ENCODE assay signal across 11 mouse cellular contexts in genomic region chr8:121263390-121263775, GRCm38 (mm10).
DNase-seq lines count a peak whose midpoint lies in the region; ATAC-seq lines count a peak whose summit lies in the region.
"Had no signal": no experiment of that assay in that cellular context is flagged by ENCODE, and none has a peak within 500 bp of the region (broad histone marks: within the 10 kb centered on the region; RNA-seq: fewer than 3 reads in every experiment).

No protein-coding gene starts in this region.

- no peak overlapping the region for H3K9ac ChIP-seq in embryonic facial prominence, embryonic 14.5 days (ENCODE audit: low read depth, low read length)
- peak overlapping the region; percentile 23; the same call in 1 of the 2 replicates for H3K9ac ChIP-seq in kidney, embryonic 14.5 days (ENCODE audit: low read depth, low read length)
- H3K9ac ChIP-seq in lung, embryonic 15.5 days = no peak overlapping the region
- H3K9ac ChIP-seq: neural tube, embryonic 15.5 days had no signal

- intact Hi-C loops in heart, postnatal 25 days (cut with DNase I) = no loop called here

- H3K27ac ChIP-seq in heart, embryonic 10.5 days = peak overlapping the region; percentile 83
- H3K27ac ChIP-seq in embryonic facial prominence, embryonic 14.5 days (replicated peaks; ENCODE audit: low read depth, low read length) = 0 out of 2 replicates have a peak overlapping the region, but pooled peaks have one; percentile 16
- H3K27ac ChIP-seq in kidney, embryonic 14.5 days (ENCODE audit: low read depth, low read length) = no peak overlapping the region
- peak overlapping the region; percentile 41 for H3K27ac ChIP-seq in lung, embryonic 15.5 days
- H3K27ac ChIP-seq: neural tube, embryonic 15.5 days had no signal

- 30% methylated on average over 14 of the region's 14 CpGs for WGBS in heart, embryonic 10.5 days
- WGBS in embryonic facial prominence, embryonic 14.5 days = 49% methylated on average over 10 of the region's 14 CpGs
- 29% methylated on average over 14 of the region's 14 CpGs for WGBS in kidney, embryonic 14.5 days
- 20% methylated on average over 14 of the region's 14 CpGs for WGBS in lung, embryonic 15.5 days

- H3K36me3 ChIP-seq in heart, embryonic 10.5 days = no peaks in the 10 kb centered on the region
- H3K36me3 ChIP-seq in embryonic facial prominence, embryonic 14.5 days (ENCODE audit: control insufficient read depth, insufficient read depth, low read length) = no peaks in the 10 kb centered on the region
- no peaks in the 10 kb centered on the region for H3K36me3 ChIP-seq in kidney, embryonic 14.5 days (ENCODE audit: control insufficient read depth, insufficient read depth, low read length)
- H3K36me3 ChIP-seq in lung, embryonic 15.5 days = no peaks in the 10 kb centered on the region
- H3K36me3 ChIP-seq: neural tube, embryonic 15.5 days had no signal

- H3K9me3 ChIP-seq in heart, embryonic 10.5 days = no peaks in the 10 kb centered on the region
- no peaks in the 10 kb centered on the region for H3K9me3 ChIP-seq in embryonic facial prominence, embryonic 14.5 days (ENCODE audit: control insufficient read depth, low read length)
- H3K9me3 ChIP-seq in kidney, embryonic 14.5 days (ENCODE audit: control insufficient read depth, low read length) = no peaks in the 10 kb centered on the region
- no peaks in the 10 kb centered on the region for H3K9me3 ChIP-seq in lung, embryonic 15.5 days
- H3K9me3 ChIP-seq: neural tube, embryonic 15.5 days had no signal

- DNase-seq in heart, embryonic 10.5 days (ENCODE audit: low spot score) = no peak
- no peak for DNase-seq in heart, postnatal 25 days (ENCODE audit: low spot score)
- DNase-seq in embryonic facial prominence, embryonic 14.5 days (ENCODE audit: low spot score) = no peak
- DNase-seq in neural tube, embryonic 10.5 days (ENCODE audit: extremely low spot score, low spot score) = no peak
- DNase-seq in embryo, embryonic 9.5 days (ENCODE audit: extremely low spot score) = no peak
- DNase-seq in cerebellum, adult 11-12 months = no peak
- DNase-seq: cerebellum, postnatal 36 days had no signal

- H3K4me1 ChIP-seq in heart, embryonic 10.5 days = peaks cover 51% of the 10 kb centered on the region
- H3K4me1 ChIP-seq in embryonic facial prominence, embryonic 14.5 days (ENCODE audit: control insufficient read depth, insufficient read depth, low read length) = peaks cover 13% of the 10 kb centered on the region
- H3K4me1 ChIP-seq in kidney, embryonic 14.5 days (ENCODE audit: control insufficient read depth, insufficient read depth, low read length) = peaks cover 28% of the 10 kb centered on the region
- peaks cover 28% of the 10 kb centered on the region for H3K4me1 ChIP-seq in lung, embryonic 15.5 days

- no peak for ATAC-seq in embryonic facial prominence, embryonic 14.5 days (ENCODE audit: low read depth)
- ATAC-seq in kidney, embryonic 14.5 days (ENCODE audit: low FRiP score, low TSS enrichment) = no peak
- no peak for ATAC-seq in lung, embryonic 15.5 days (ENCODE audit: borderline replicate concordance, extremely low read depth, low FRiP score, low TSS enrichment)
- ATAC-seq: inflammation-experienced regulatory T-cells, adult 6 months had no signal

- H3K4me3 ChIP-seq in heart, embryonic 10.5 days = peak overlapping the region; percentile 30; the same call in 1 of the 2 replicates
- H3K4me3 ChIP-seq in embryonic facial prominence, embryonic 14.5 days (ENCODE audit: low read depth, low read length) = no peak overlapping the region
- H3K4me3 ChIP-seq in kidney, embryonic 14.5 days (ENCODE audit: low read length) = no peak overlapping the region
- H3K4me3 ChIP-seq in lung, embryonic 15.5 days = no peak overlapping the region
- H3K4me3 ChIP-seq: neural tube, embryonic 15.5 days had no signal

- no peaks in the 10 kb centered on the region; the same call in 1 of the 2 replicates for H3K27me3 ChIP-seq in heart, embryonic 10.5 days (ENCODE audit: insufficient read depth, poor library complexity, severe bottlenecking)
- peaks cover 3% of the 10 kb centered on the region; the same call in 1 of the 2 replicates for H3K27me3 ChIP-seq in embryonic facial prominence, embryonic 14.5 days (replicated peaks; ENCODE audit: control insufficient read depth, insufficient read depth, low read length)
- H3K27me3 ChIP-seq in kidney, embryonic 14.5 days (ENCODE audit: control insufficient read depth, insufficient read depth, low read length) = no peaks in the 10 kb centered on the region
- H3K27me3 ChIP-seq in lung, embryonic 15.5 days = peaks cover 4% of the 10 kb centered on the region; the same call in 1 of the 2 replicates
- H3K27me3 ChIP-seq: neural tube, embryonic 15.5 days had no signal

- H3K4me2 ChIP-seq in embryonic facial prominence, embryonic 14.5 days (ENCODE audit: low read depth, low read length) = no peak overlapping the region
- H3K4me2 ChIP-seq in kidney, embryonic 14.5 days (replicated peaks; ENCODE audit: low read depth, low read length) = 0 out of 2 replicates have a peak overlapping the region, but pooled peaks have one; percentile 12
- H3K4me2 ChIP-seq in lung, embryonic 15.5 days = peak overlapping the region; percentile 27; the same call in 1 of the 2 replicates
- H3K4me2 ChIP-seq: neural tube, embryonic 15.5 days had no signal
